Mouse (Mus musculus) kidney, embryonic 14.5 days (tissue): Measurements from ENCODE around the gene Mmp28. TPM values are rescaled to one million over a fixed set of nuclear protein-coding genes. Genes with fewer than 3 reads are reported as not detected.

ENCODE experiments used
- ATAC-seq: fragments of 200-750 bp; cut with Nextera tagmentation; 2 replicates; pipeline ENCODE4 v1.8.0; 2017; ENCODE audit warnings: moderate number of reproducible peaks, mild to moderate bottlenecking, moderate TSS enrichment, moderate library complexity; ENCODE audit not compliant: low FRiP score, low TSS enrichment
- H3K27ac ChIP-seq: fragments of 300-500 bp; sonication (generic); 2 replicates; pipeline ENCODE4 v1.5.1; 2014; ENCODE audit warnings: low read depth, mild to moderate bottlenecking, low read length, moderate library complexity, mixed read lengths
- H3K27me3 ChIP-seq: fragments of 300-500 bp; sonication (generic); 2 replicates; pipeline ENCODE4 v1.6.1; 2014; ENCODE audit warnings: mild to moderate bottlenecking, low read length; ENCODE audit not compliant: control insufficient read depth, insufficient read depth
- H3K36me3 ChIP-seq: fragments of 300-500 bp; sonication (generic); 2 replicates; pipeline ENCODE4 v1.6.1; 2014; ENCODE audit warnings: low read length, mixed read lengths; ENCODE audit not compliant: control insufficient read depth, insufficient read depth
- H3K4me1 ChIP-seq: fragments of 300-500 bp; sonication (generic); 2 replicates; pipeline ENCODE4 v1.6.1; 2014; ENCODE audit warnings: low read length, mixed read lengths; ENCODE audit not compliant: control insufficient read depth, insufficient read depth
- H3K4me2 ChIP-seq: fragments of 300-500 bp; sonication (generic); replicated peaks from 2 replicates; pipeline ENCODE4 v1.6.1; 2014; ENCODE audit warnings: low read depth, mild to moderate bottlenecking, low read length
- H3K4me3 ChIP-seq: fragments of 300-500 bp; sonication (generic); 2 replicates; pipeline ENCODE4 v1.5.1; 2014; ENCODE audit warnings: mild to moderate bottlenecking, low read length
- H3K9ac ChIP-seq: fragments of 300-500 bp; sonication (generic); 2 replicates; pipeline ENCODE4 v1.6.1; 2014; ENCODE audit warnings: low read depth, mild to moderate bottlenecking, low read length, moderate library complexity
- H3K9me3 ChIP-seq: fragments of 300-500 bp; sonication (generic); 2 replicates; pipeline ENCODE4 v1.6.1; 2016; ENCODE audit warnings: low read length; ENCODE audit not compliant: control insufficient read depth
- whole genome bisulfite sequencing: fragments of 180-500 bp; shearing (Covaris S2); extraction: QIAGEN DNeasy Blood & Tissue Kit; methylation state at CpG from one replicate; pipeline ENCODE4 v1.1.7; 2014; 5-methylcytosine and 5-hydroxymethylcytosine counted together
- polyA plus RNA-seq: library from polyadenylated mRNA; unstranded; fragments of >200 nt; fragmentation: Nextera tagmentation; extraction: Ambion mirVana; gene quantifications from 2 replicates; pipeline ENCODE4 v1.2.1, GENCODE M21; 2014

The Mmp28 gene
- 0.55 and 1.1 TPM in 2 replicates for polyA plus RNA-seq

GRCm38 (mm10) chr11:83462711-83463244 lies at the start of gene Mmp28:
TSS of gene Mmp28 (minus strand) at chr11:83463071.
- WGBS: under 1% methylated on average over 33 of the region's 42 CpGs
- Histone ChIP-seq H3K4me3 (peak within 1 kb of the TSS; percentile 62), H3K27me3 (peaks cover 9% of the 10 kb centered on the region), H3K36me3 (no peaks in the 10 kb centered on the region), H3K9ac (peak within 1 kb of the TSS; percentile 65), H3K4me1 (peaks cover 9% of the 10 kb centered on the region; the same call in 1 of the 2 replicates), H3K9me3 (no peaks in the 10 kb centered on the region), H3K27ac (no peak within 1 kb of the TSS), H3K4me2 (peak within 1 kb of the TSS; percentile 98)
- ATAC-seq: peak; percentile 86

GRCm38 (mm10) chr11:83509521-83509920 lies 46.6 kb upstream of the Mmp28 start:
- Histone ChIP-seq H3K9me3 (no peaks in the 10 kb centered on the region), H3K27me3 (no peaks in the 10 kb centered on the region), H3K4me3 (no peak overlapping the region), H3K4me2 (no peak overlapping the region), H3K9ac (no peak overlapping the region), H3K4me1 (no peaks in the 10 kb centered on the region), H3K27ac (no peak overlapping the region), H3K36me3 (peaks cover 35% of the 10 kb centered on the region)
- ATAC-seq: no peak

- no peak overlapping the region for H3K4me3 ChIP-seq
- 95% methylated on average over 5 of the region's 5 CpGs for WGBS
- no peak for ATAC-seq
- H3K9ac ChIP-seq: no peak overlapping the region
- H3K9me3 ChIP-seq: no peaks in the 10 kb centered on the region
- peaks cover 75% of the 10 kb centered on the region for H3K36me3 ChIP-seq
- no peak overlapping the region for H3K27ac ChIP-seq
- H3K4me1 ChIP-seq: no peaks in the 10 kb centered on the region
- H3K27me3 ChIP-seq: no peaks in the 10 kb centered on the region
- no peak overlapping the region for H3K4me2 ChIP-seq
Measured at GRCm38 (mm10) chr11:83504308-83504707, 41.4 kb upstream of the Mmp28 start.

GRCm38 (mm10) chr11:83495571-83495970 lies 32.7 kb upstream of the Mmp28 start:
- H3K27me3 ChIP-seq: no peaks in the 10 kb centered on the region
- no peak for ATAC-seq
- H3K36me3 ChIP-seq: peaks cover 44% of the 10 kb centered on the region
- no peaks in the 10 kb centered on the region for H3K4me1 ChIP-seq
- H3K27ac ChIP-seq: no peak overlapping the region
- WGBS: 91% methylated on average over 2 of the region's 2 CpGs
- no peak overlapping the region for H3K9ac ChIP-seq
- H3K4me2 ChIP-seq: no peak overlapping the region
- no peak overlapping the region for H3K4me3 ChIP-seq
- no peaks in the 10 kb centered on the region for H3K9me3 ChIP-seq

GRCm38 (mm10) chr11:83491488-83491887 lies 28.6 kb upstream of the Mmp28 start:
- H3K4me3 ChIP-seq: no peak overlapping the region
- H3K4me2 ChIP-seq: no peak overlapping the region
- no peak for ATAC-seq
- no peaks in the 10 kb centered on the region for H3K27me3 ChIP-seq
- WGBS: 92% methylated on average over 4 of the region's 4 CpGs
- H3K4me1 ChIP-seq: no peaks in the 10 kb centered on the region
- H3K36me3 ChIP-seq: peaks cover 42% of the 10 kb centered on the region
- no peak overlapping the region for H3K27ac ChIP-seq
- H3K9ac ChIP-seq: no peak overlapping the region
- H3K9me3 ChIP-seq: no peaks in the 10 kb centered on the region

GRCm38 (mm10) chr11:83473235-83474016 lies 10.6 kb upstream of the Mmp28 start:
- H3K4me1 ChIP-seq: peaks cover 10% of the 10 kb centered on the region
- peak overlapping the region; percentile 70 for H3K9ac ChIP-seq
- peak overlapping the region; percentile 82 for H3K4me3 ChIP-seq
- peaks cover 12% of the 10 kb centered on the region; the same call in 1 of the 2 replicates for H3K36me3 ChIP-seq
- no peaks in the 10 kb centered on the region for H3K9me3 ChIP-seq
- ATAC-seq: peak; percentile 83
- peak overlapping the region; percentile 94 for H3K27ac ChIP-seq
- under 1% methylated on average over 46 of the region's 52 CpGs for WGBS
- H3K27me3 ChIP-seq: no peaks in the 10 kb centered on the region
- H3K4me2 ChIP-seq: peak overlapping the region; percentile 90

- H3K27me3 ChIP-seq: no peaks in the 10 kb centered on the region
- ATAC-seq: peak; percentile 98
- under 1% methylated on average over 66 of the region's 66 CpGs for WGBS
- H3K36me3 ChIP-seq: peaks cover 7% of the 10 kb centered on the region; the same call in 1 of the 2 replicates
- H3K9me3 ChIP-seq: no peaks in the 10 kb centered on the region
- peak within 1 kb of the TSS; percentile 94 for H3K27ac ChIP-seq
- H3K4me1 ChIP-seq: peaks cover 10% of the 10 kb centered on the region
- H3K9ac ChIP-seq: peak within 1 kb of the TSS; percentile 70
- peak within 1 kb of the TSS; percentile 82 for H3K4me3 ChIP-seq
- H3K4me2 ChIP-seq: peak within 1 kb of the TSS; percentile 90
Measured at GRCm38 (mm10) chr11:83472324-83473234, 9.7 kb upstream of the Mmp28 start, which contains the start of gene Taf15. TSS of gene Taf15 (plus strand) at chr11:83473086.

GRCm38 (mm10) chr11:83471766-83472165 lies 8.9 kb upstream of the Mmp28 start:
- Histone ChIP-seq H3K4me2 (no peak overlapping the region; the same call in 1 of the 2 replicates), H3K4me3 (no peak overlapping the region)

More at GRCm38 (mm10) chr11:83471766-83472165, 8.9 kb upstream of the Mmp28 start:
- H3K27me3 ChIP-seq: no peaks in the 10 kb centered on the region
- H3K9ac ChIP-seq: 0 out of 2 replicates have a peak overlapping the region, but pooled peaks have one; percentile 70
- H3K36me3 ChIP-seq: peaks cover 3% of the 10 kb centered on the region; the same call in 1 of the 2 replicates
- H3K4me1 ChIP-seq: peaks cover 10% of the 10 kb centered on the region
- 92% methylated on average over 2 of the region's 2 CpGs for WGBS
- no peak; the same call in 1 of the 2 replicates for ATAC-seq
- H3K27ac ChIP-seq: no peak overlapping the region
- no peaks in the 10 kb centered on the region for H3K9me3 ChIP-seq
